Mouse (Mus musculus): ENCODE results near the gene Olfr101.

DNA sequence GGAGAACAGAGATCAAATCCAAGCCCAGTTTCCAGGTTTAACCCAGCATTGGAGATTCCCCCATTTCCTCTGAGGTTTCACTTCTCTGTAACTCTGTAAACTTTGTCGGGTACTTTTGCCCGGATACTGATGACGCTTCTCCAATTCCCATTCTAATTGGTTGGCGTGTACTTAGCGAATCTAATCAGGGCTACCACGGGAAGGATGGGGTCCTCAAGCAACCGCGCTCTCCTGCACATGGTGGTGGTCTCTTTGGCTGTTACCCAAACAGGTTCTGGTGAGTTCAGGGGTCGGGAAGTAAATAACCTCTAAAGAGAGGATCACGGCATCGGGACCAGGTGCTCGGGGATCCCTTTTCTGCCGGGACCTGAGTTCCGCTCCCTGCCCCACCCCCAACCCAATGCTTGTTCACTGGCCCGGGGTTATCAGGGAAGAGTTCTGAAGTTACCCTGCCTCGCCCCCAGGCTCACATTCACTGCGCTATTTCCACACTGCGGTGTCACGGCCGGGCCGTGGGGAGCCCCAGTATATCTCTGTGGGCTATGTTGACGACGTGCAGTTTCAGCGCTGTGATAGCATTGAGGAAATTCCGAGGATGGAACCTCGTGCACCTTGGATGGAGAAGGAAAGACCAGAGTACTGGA, 33.9 kb downstream of the Olfr101 start, which contains the start of gene H2-M3:
- TF ChIP-seq GATA1 (IDR thresholded peaks at IDR 0.05; ENCODE audit: borderline replicate concordance, low read length): no peak
- no peak for TF ChIP-seq FLI1 (IDR thresholded peaks at IDR 0.05; ENCODE audit: low read length)
